Mouse (Mus musculus): ENCODE data around the gene Nadk. TPM values are rescaled to one million over a fixed set of nuclear protein-coding genes. Genes with fewer than 3 reads are reported as not detected.

The Nadk gene
- polyA plus RNA-seq (2016; fragmentation: Nextera tagmentation; extraction: Ambion mirVana), result 86.9 and 88.2 TPM in 2 replicates

- WGBS, result 64% methylated on average over 7 of the region's 7 CpGs
- H3K9me3 ChIP-seq, result no peaks in the 10 kb centered on the region
- peak within 1 kb of the TSS; percentile 79; the same call in 1 of the 2 replicates for H3K9ac ChIP-seq
- H3K27me3 ChIP-seq (replicated peaks), result no peaks in the 10 kb centered on the region
- no peak for ATAC-seq (ENCODE audit: low FRiP score, low read depth)
- peaks cover 27% of the 10 kb centered on the region for H3K4me1 ChIP-seq
- H3K36me3 ChIP-seq, result peaks cover 37% of the 10 kb centered on the region
- peak within 1 kb of the TSS; percentile 89 for H3K4me2 ChIP-seq (replicated peaks)
- H3K4me3 ChIP-seq, result peak within 1 kb of the TSS; percentile 88
- H3K27ac ChIP-seq, result peak within 1 kb of the TSS; percentile 71
These were observed at the start of gene Nadk for GRCm38 (mm10) chr4:155561661-155562442. TSS of gene Nadk (plus strand) at chr4:155562378.

GRCm38 (mm10) chr4:155514810-155515209, 47.4 kb upstream of the Nadk start:
- H3K9me3 ChIP-seq, result no peaks in the 10 kb centered on the region
- H3K36me3 ChIP-seq, result no peaks in the 10 kb centered on the region; the same call in none of the 2 replicates
- no peak overlapping the region for H3K9ac ChIP-seq
- no peaks in the 10 kb centered on the region for H3K4me1 ChIP-seq
- ATAC-seq (ENCODE audit: low FRiP score, low read depth), result no peak
- no peak overlapping the region for H3K4me3 ChIP-seq
- 84% methylated on average over 2 of the region's 2 CpGs for WGBS
- H3K27ac ChIP-seq, result no peak overlapping the region
- no peak overlapping the region for H3K4me2 ChIP-seq (replicated peaks)
- no peaks in the 10 kb centered on the region for H3K27me3 ChIP-seq (replicated peaks)

GRCm38 (mm10) chr4:155517948-155518517, 44.1 kb upstream of the Nadk start:
- Histone ChIP-seq H3K4me2 (replicated peaks) (no peak overlapping the region), H3K4me3 (no peak overlapping the region), H3K9ac (no peak overlapping the region), H3K4me1 (no peaks in the 10 kb centered on the region), H3K9me3 (no peaks in the 10 kb centered on the region), H3K27me3 (replicated peaks) (no peaks in the 10 kb centered on the region), H3K36me3 (peaks cover 8% of the 10 kb centered on the region), H3K27ac (no peak overlapping the region)
- 87% methylated on average over 7 of the region's 7 CpGs for WGBS
- no peak for ATAC-seq (ENCODE audit: low FRiP score, low read depth)

- H3K4me2 ChIP-seq (replicated peaks), result no peak overlapping the region
- H3K27ac ChIP-seq, result no peak overlapping the region
- H3K36me3 ChIP-seq, result peaks cover 20% of the 10 kb centered on the region; the same call in 1 of the 2 replicates
- WGBS, result 82% methylated on average over 7 of the region's 7 CpGs
- no peak for ATAC-seq (ENCODE audit: low FRiP score, low read depth)
- no peaks in the 10 kb centered on the region for H3K27me3 ChIP-seq (replicated peaks)
- H3K4me3 ChIP-seq, result no peak overlapping the region
- no peaks in the 10 kb centered on the region for H3K4me1 ChIP-seq
- no peaks in the 10 kb centered on the region for H3K9me3 ChIP-seq
- no peak overlapping the region for H3K9ac ChIP-seq
These were observed 39.9 kb upstream of the Nadk start for GRCm38 (mm10) chr4:155522327-155522726.

GRCm38 (mm10) chr4:155525751-155526150, 36.4 kb upstream of the Nadk start:
- Histone ChIP-seq H3K9ac (no peak overlapping the region), H3K9me3 (no peaks in the 10 kb centered on the region), H3K4me3 (no peak overlapping the region), H3K36me3 (peaks cover 45% of the 10 kb centered on the region), H3K4me1 (no peaks in the 10 kb centered on the region), H3K27ac (no peak overlapping the region), H3K27me3 (replicated peaks) (no peaks in the 10 kb centered on the region), H3K4me2 (replicated peaks) (no peak overlapping the region)
- WGBS, result 89% methylated on average over 5 of the region's 5 CpGs
- ATAC-seq (ENCODE audit: low FRiP score, low read depth), result no peak

GRCm38 (mm10) chr4:155529294-155529693, 32.9 kb upstream of the Nadk start:
- Histone ChIP-seq H3K4me1 (no peaks in the 10 kb centered on the region), H3K9ac (no peak overlapping the region), H3K27me3 (replicated peaks) (no peaks in the 10 kb centered on the region), H3K27ac (no peak overlapping the region), H3K36me3 (peaks cover 59% of the 10 kb centered on the region), H3K9me3 (no peaks in the 10 kb centered on the region), H3K4me3 (no peak overlapping the region), H3K4me2 (replicated peaks) (no peak overlapping the region)
- 92% methylated on average over 3 of the region's 3 CpGs for WGBS
- ATAC-seq (ENCODE audit: low FRiP score, low read depth), result no peak

GRCm38 (mm10) chr4:155549993-155550392, 12.2 kb upstream of the Nadk start:
- H3K4me1 ChIP-seq, result no peaks in the 10 kb centered on the region
- H3K27me3 ChIP-seq (replicated peaks), result no peaks in the 10 kb centered on the region
- 93% methylated on average over 7 of the region's 7 CpGs for WGBS
- H3K27ac ChIP-seq, result no peak overlapping the region
- peaks cover 68% of the 10 kb centered on the region for H3K36me3 ChIP-seq
- H3K4me2 ChIP-seq (replicated peaks), result no peak overlapping the region
- no peak overlapping the region for H3K9ac ChIP-seq
- no peak overlapping the region for H3K4me3 ChIP-seq
- ATAC-seq (ENCODE audit: low FRiP score, low read depth), result no peak
- no peaks in the 10 kb centered on the region for H3K9me3 ChIP-seq

- Histone ChIP-seq H3K4me2 (replicated peaks) (no peak overlapping the region), H3K27ac (no peak overlapping the region), H3K9ac (no peak overlapping the region), H3K4me1 (no peaks in the 10 kb centered on the region), H3K4me3 (no peak overlapping the region), H3K9me3 (no peaks in the 10 kb centered on the region), H3K36me3 (peaks cover 69% of the 10 kb centered on the region), H3K27me3 (replicated peaks) (no peaks in the 10 kb centered on the region)
- no peak for ATAC-seq (ENCODE audit: low FRiP score, low read depth)
- 85% methylated on average over 2 of the region's 2 CpGs for WGBS
These were observed 11.7 kb upstream of the Nadk start for GRCm38 (mm10) chr4:155550446-155550845.

GRCm38 (mm10) chr4:155551073-155551472, 11.1 kb upstream of the Nadk start:
- no peaks in the 10 kb centered on the region for H3K4me1 ChIP-seq
- WGBS, result 92% methylated on average over 4 of the region's 4 CpGs
- peaks cover 70% of the 10 kb centered on the region for H3K36me3 ChIP-seq

GRCm38 (mm10) chr4:155552917-155553532, 9.2 kb upstream of the Nadk start:
- WGBS, result 94% methylated on average over 6 of the region's 6 CpGs
- Histone ChIP-seq H3K9me3 (no peaks in the 10 kb centered on the region), H3K4me2 (replicated peaks) (no peak overlapping the region), H3K4me3 (no peak overlapping the region), H3K36me3 (peaks cover 80% of the 10 kb centered on the region), H3K4me1 (no peaks in the 10 kb centered on the region), H3K27me3 (replicated peaks) (no peaks in the 10 kb centered on the region), H3K27ac (no peak overlapping the region), H3K9ac (no peak overlapping the region)
- ATAC-seq (ENCODE audit: low FRiP score, low read depth), result no peak

More at GRCm38 (mm10) chr4:155551073-155551472, 11.1 kb upstream of the Nadk start:
- Histone ChIP-seq H3K27me3 (replicated peaks) (no peaks in the 10 kb centered on the region), H3K4me2 (replicated peaks) (no peak overlapping the region), H3K4me3 (no peak overlapping the region), H3K9ac (no peak overlapping the region), H3K9me3 (no peaks in the 10 kb centered on the region), H3K27ac (no peak overlapping the region)
- ATAC-seq (ENCODE audit: low FRiP score, low read depth), result no peak

GRCm38 (mm10) chr4:155554880-155555279, 7.3 kb upstream of the Nadk start:
- Histone ChIP-seq H3K9me3 (no peaks in the 10 kb centered on the region), H3K27ac (no peak overlapping the region), H3K4me2 (replicated peaks) (no peak overlapping the region), H3K27me3 (replicated peaks) (no peaks in the 10 kb centered on the region), H3K36me3 (peaks cover 85% of the 10 kb centered on the region), H3K9ac (no peak overlapping the region), H3K4me3 (no peak overlapping the region), H3K4me1 (no peaks in the 10 kb centered on the region)
- ATAC-seq (ENCODE audit: low FRiP score, low read depth), result no peak
- WGBS, result 86% methylated on average over 4 of the region's 4 CpGs

GRCm38 (mm10) chr4:155555464-155555863, 6.7 kb upstream of the Nadk start:
- Histone ChIP-seq H3K9me3 (no peaks in the 10 kb centered on the region), H3K9ac (no peak overlapping the region), H3K4me2 (replicated peaks) (no peak overlapping the region), H3K27ac (no peak overlapping the region), H3K27me3 (replicated peaks) (no peaks in the 10 kb centered on the region), H3K36me3 (peaks cover 90% of the 10 kb centered on the region), H3K4me1 (no peaks in the 10 kb centered on the region), H3K4me3 (no peak overlapping the region)
- ATAC-seq (ENCODE audit: low FRiP score, low read depth), result no peak
- 82% methylated on average over 1 of the region's 1 CpGs for WGBS
